Mouse (Mus musculus) forebrain, postnatal 0 days (tissue): ENCODE measurements around the gene Cbl. TPM values are rescaled to one million over a fixed set of nuclear protein-coding genes. Genes with fewer than 3 reads are reported as not detected.
A peak's percentile ranks its signal among the peaks of the same experiment; 100 is the strongest.

Source experiments
- ATAC-seq: fragments of 200-750 bp; cut with Nextera tagmentation; 2 replicates; pipeline ENCODE4 v1.8.0; 2017; ENCODE audit warnings: mild to moderate bottlenecking, moderate library complexity
- DNase-seq: peaks from one replicate; pipeline ENCODE4 v3.0.0-alpha.2; 2015
- H3K27ac ChIP-seq: fragments of 300-500 bp; sonication (generic); 2 replicates; pipeline ENCODE4 v1.5.1; 2014; ENCODE audit warnings: low read depth, mild to moderate bottlenecking, antibody characterized with exemption, low read length, moderate library complexity, mixed read lengths
- H3K27me3 ChIP-seq: fragments of 300-500 bp; sonication (generic); 2 replicates; pipeline ENCODE4 v1.6.1; 2014; ENCODE audit warnings: mild to moderate bottlenecking, low read length, mixed read lengths; ENCODE audit not compliant: insufficient read depth
- H3K36me3 ChIP-seq: fragments of 300-500 bp; sonication (generic); 2 replicates; pipeline ENCODE4 v1.6.1; 2014; ENCODE audit warnings: mild to moderate bottlenecking, moderate library complexity; ENCODE audit not compliant: insufficient read depth
- H3K4me1 ChIP-seq: fragments of 300-500 bp; sonication (generic); 2 replicates; pipeline ENCODE4 v1.6.1; 2014; ENCODE audit warnings: antibody characterized with exemption; ENCODE audit not compliant: insufficient read depth
- H3K4me2 ChIP-seq: fragments of 300-500 bp; sonication (generic); 2 replicates; pipeline ENCODE4 v1.6.1; 2014; ENCODE audit warnings: low read depth, mild to moderate bottlenecking, moderate library complexity
- H3K4me3 ChIP-seq: fragments of 300-500 bp; sonication (generic); 2 replicates; pipeline ENCODE4 v1.5.1; 2014; ENCODE audit warnings: low read depth, low read length, mixed read lengths
- H3K9ac ChIP-seq: fragments of 300-500 bp; sonication (generic); 2 replicates; pipeline ENCODE4 v1.6.1; 2014; ENCODE audit warnings: mild to moderate bottlenecking
- H3K9me3 ChIP-seq: fragments of 300-500 bp; sonication (generic); 2 replicates; pipeline ENCODE4 v1.6.1; 2016; ENCODE audit warnings: low read length
- CTCF ChIP-seq: sonication (generic); IDR thresholded peaks from 2 replicates; pipeline ENCODE4 v1.5.1; 2016; ENCODE audit warnings: antibody characterized with exemption, control low read depth, low read depth
- WGBS: fragments of 180-500 bp; shearing (Covaris S2); extraction: QIAGEN DNeasy Blood & Tissue Kit; methylation state at CpG from one replicate; pipeline ENCODE4 v1.1.7; 2014; 5-methylcytosine and 5-hydroxymethylcytosine counted together
- polyA plus RNA-seq: library from polyadenylated mRNA; unstranded; fragments of >200 nt; fragmentation: Nextera tagmentation; extraction: Ambion mirVana; gene quantifications from 2 replicates; pipeline ENCODE4 v1.2.1, GENCODE M21; 2015
- total RNA-seq: library from RNA; depleted of rRNA; stranded (reverse); fragments of >200 nt; gene quantifications from 2 replicates; pipeline ENCODE4 v1.2.3, GENCODE M21; 2014

Cbl gene
- total and polyA plus RNA-seq, 2 experiments from 2014 or later: 14.4 to 24.4 TPM

- H3K27ac ChIP-seq: no peak overlapping the region
- 21% methylated on average over 18 of the region's 18 CpGs for WGBS
- H3K27me3 ChIP-seq: 0 out of 2 replicates have a peak, but pooled peaks cover under 1% of the 10 kb centered on the region
- no peaks in the 10 kb centered on the region for H3K36me3 ChIP-seq
- peak; percentile 94 for DNase-seq
- H3K9ac ChIP-seq: no peak overlapping the region
- H3K4me3 ChIP-seq: no peak overlapping the region
- TF ChIP-seq CTCF: peak; percentile 93
- H3K9me3 ChIP-seq: no peaks in the 10 kb centered on the region
- ATAC-seq: peak; percentile 88
- H3K4me1 ChIP-seq: no peaks in the 10 kb centered on the region
- peak overlapping the region; percentile 25; the same call in 1 of the 2 replicates for H3K4me2 ChIP-seq
Measured at GRCm38 (mm10) chr9:44125546-44126428, 108.1 kb downstream of the Cbl start.

- no peak for TF ChIP-seq CTCF
- Histone ChIP-seq H3K9ac (no peak overlapping the region), H3K4me3 (no peak overlapping the region), H3K27me3 (no peaks in the 10 kb centered on the region), H3K9me3 (no peaks in the 10 kb centered on the region), H3K27ac (no peak overlapping the region), H3K4me2 (no peak overlapping the region), H3K4me1 (no peaks in the 10 kb centered on the region), H3K36me3 (no peaks in the 10 kb centered on the region)
- DNase-seq (no peak), ATAC-seq (no peak)
- WGBS: 59% methylated on average over 5 of the region's 5 CpGs
Measured at GRCm38 (mm10) chr9:44125026-44125425, 108.8 kb downstream of the Cbl start.

- Histone ChIP-seq H3K36me3 (no peaks in the 10 kb centered on the region), H3K9ac (no peak overlapping the region), H3K4me2 (no peak overlapping the region), H3K4me1 (no peaks in the 10 kb centered on the region), H3K4me3 (no peak overlapping the region), H3K9me3 (no peaks in the 10 kb centered on the region), H3K27me3 (no peaks in the 10 kb centered on the region), H3K27ac (no peak overlapping the region)
- peak; percentile 56 for TF ChIP-seq CTCF
- DNase-seq: no peak
- no peak for ATAC-seq
- WGBS: 78% methylated on average over 6 of the region's 6 CpGs
Measured at GRCm38 (mm10) chr9:44124317-44124716, 109.5 kb downstream of the Cbl start.

GRCm38 (mm10) chr9:44119948-44120465 is 113.8 kb downstream of the Cbl start:
- no peak for ATAC-seq
- WGBS: 84% methylated on average over 8 of the region's 8 CpGs

GRCm38 (mm10) chr9:44119011-44119410 is 114.8 kb downstream of the Cbl start:
- Histone ChIP-seq H3K9ac (no peak overlapping the region), H3K4me3 (no peak overlapping the region), H3K4me2 (no peak overlapping the region), H3K9me3 (no peaks in the 10 kb centered on the region), H3K27me3 (no peaks in the 10 kb centered on the region), H3K36me3 (no peaks in the 10 kb centered on the region), H3K4me1 (no peaks in the 10 kb centered on the region; the same call in 1 of the 2 replicates), H3K27ac (no peak overlapping the region)
- peak; percentile 53 for TF ChIP-seq CTCF
- WGBS: 52% methylated on average over 5 of the region's 5 CpGs
- no peak for ATAC-seq
- DNase-seq: no peak

More at GRCm38 (mm10) chr9:44119948-44120465, 113.8 kb downstream of the Cbl start:
- no peaks in the 10 kb centered on the region for H3K36me3 ChIP-seq
- no peak overlapping the region for H3K4me3 ChIP-seq
- H3K27me3 ChIP-seq: no peaks in the 10 kb centered on the region
- DNase-seq: no peak
- no peak for TF ChIP-seq CTCF
- no peak overlapping the region for H3K27ac ChIP-seq
- no peak overlapping the region for H3K4me2 ChIP-seq
- no peaks in the 10 kb centered on the region for H3K9me3 ChIP-seq
- no peaks in the 10 kb centered on the region for H3K4me1 ChIP-seq
- no peak overlapping the region for H3K9ac ChIP-seq

- no peaks in the 10 kb centered on the region; the same call in 1 of the 2 replicates for H3K4me1 ChIP-seq
- H3K9ac ChIP-seq: no peak overlapping the region
- no peak overlapping the region for H3K4me2 ChIP-seq
- no peak for DNase-seq
- ATAC-seq: no peak
- no peaks in the 10 kb centered on the region for H3K9me3 ChIP-seq
- no peak overlapping the region for H3K27ac ChIP-seq
- WGBS: 88% methylated on average over 4 of the region's 4 CpGs
- TF ChIP-seq CTCF: peak; percentile 25
- no peak overlapping the region for H3K4me3 ChIP-seq
- H3K27me3 ChIP-seq: no peaks in the 10 kb centered on the region
- no peaks in the 10 kb centered on the region for H3K36me3 ChIP-seq
Measured at GRCm38 (mm10) chr9:44116182-44116581, 117.7 kb downstream of the Cbl start.

- ATAC-seq (no peak), DNase-seq (no peak)
- no peak overlapping the region for H3K4me2 ChIP-seq
- H3K9me3 ChIP-seq: no peaks in the 10 kb centered on the region
- no peak overlapping the region for H3K4me3 ChIP-seq
- peaks cover under 1% of the 10 kb centered on the region; the same call in 1 of the 2 replicates for H3K4me1 ChIP-seq
- H3K36me3 ChIP-seq: no peaks in the 10 kb centered on the region
- H3K27me3 ChIP-seq: no peaks in the 10 kb centered on the region
- TF ChIP-seq CTCF: no peak
- H3K27ac ChIP-seq: no peak overlapping the region
- 93% methylated on average over 9 of the region's 9 CpGs for WGBS
- no peak overlapping the region for H3K9ac ChIP-seq
Measured at GRCm38 (mm10) chr9:44115599-44115998, 118.2 kb downstream of the Cbl start.
